Mouse (Mus musculus): ENCODE data around the gene Osbpl10. TPM values are rescaled to one million over a fixed set of nuclear protein-coding genes. Genes with fewer than 3 reads are reported as not detected.

Gene Osbpl10
- polyA plus RNA-seq, 1 experiment = 0.25 TPM

DNA sequence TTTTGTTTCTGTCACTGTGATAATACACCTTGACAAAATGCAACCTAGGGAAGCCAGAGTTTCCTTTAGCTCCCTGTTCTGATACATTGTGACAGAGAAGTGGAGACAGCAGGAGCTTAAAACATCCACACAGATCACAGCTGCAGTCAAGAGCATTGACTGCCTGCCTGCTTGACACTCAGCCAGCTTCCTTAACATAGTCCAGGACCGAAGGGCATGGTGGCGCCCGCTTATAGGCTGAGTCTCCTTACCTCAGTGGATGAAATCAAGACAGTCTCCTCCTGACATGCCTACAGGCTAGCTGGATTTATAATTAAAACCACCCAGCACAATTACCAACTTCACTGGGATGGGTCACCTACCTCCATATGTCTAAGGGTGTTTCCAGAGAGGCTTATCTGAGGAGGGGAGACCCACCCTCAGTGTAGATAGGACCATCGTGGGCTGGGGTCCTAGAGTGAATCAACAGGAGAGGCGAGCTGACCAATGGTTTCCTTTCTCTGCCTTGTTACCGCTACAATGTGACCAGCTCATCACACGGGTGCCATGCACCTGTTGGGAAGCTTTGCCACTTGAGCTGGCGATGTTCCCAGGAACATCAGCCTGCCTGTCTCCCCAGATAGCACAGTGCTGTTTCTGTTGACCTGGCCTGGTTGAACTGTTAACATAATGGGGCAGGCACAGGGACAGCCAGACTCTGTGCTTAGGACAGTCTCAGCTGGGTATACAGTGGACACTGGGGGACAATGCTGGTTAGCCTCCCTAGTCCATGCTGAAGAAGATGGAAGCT lies 76.9 kb downstream of the Osbpl10 start:
- Histone ChIP-seq H3K9me3 (peaks cover 17% of the 10 kb centered on the region; the same call in 1 of the 2 replicates), H3K4me1 (no peaks in the 10 kb centered on the region), H3K36me3 (replicated peaks; ENCODE audit: low read length) (no peaks in the 10 kb centered on the region), H3K4me3 (replicated peaks) (no peak overlapping the region), H3K27me3 (replicated peaks) (peaks cover 5% of the 10 kb centered on the region)
- TF ChIP-seq FLI1 (IDR thresholded peaks at IDR 0.05; ENCODE audit: low read length) (no peak), GATA1 (IDR thresholded peaks at IDR 0.05; ENCODE audit: borderline replicate concordance, low read length) (no peak)

DNA sequence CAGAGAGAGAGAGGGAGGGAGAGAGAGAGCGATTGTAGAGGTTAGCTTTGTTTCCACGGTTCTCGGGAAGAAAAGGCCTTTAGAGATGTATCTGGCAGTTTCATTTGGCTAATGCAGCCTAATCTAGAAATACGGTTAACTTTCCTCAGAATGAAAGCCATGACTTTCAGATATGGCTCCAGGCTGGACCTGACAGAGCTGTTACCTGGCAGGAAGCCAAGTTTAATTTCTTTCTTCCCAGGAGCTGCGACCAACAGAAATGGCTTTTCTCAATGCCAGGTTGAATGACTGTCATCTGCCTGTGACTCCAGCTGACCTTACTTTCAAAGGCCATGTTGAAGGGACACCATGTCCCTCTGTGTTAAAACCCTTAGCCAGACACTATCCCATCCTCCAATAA lies 80.4 kb downstream of the Osbpl10 start:
- peaks cover 21% of the 10 kb centered on the region; the same call in 1 of the 2 replicates for H3K9me3 ChIP-seq
- H3K36me3 ChIP-seq (replicated peaks; ENCODE audit: low read length) = no peaks in the 10 kb centered on the region
- peaks cover 5% of the 10 kb centered on the region for H3K27me3 ChIP-seq (replicated peaks)
- TF ChIP-seq GATA1 (IDR thresholded peaks at IDR 0.05; ENCODE audit: borderline replicate concordance, low read length) (no peak), FLI1 (IDR thresholded peaks at IDR 0.05; ENCODE audit: low read length) (no peak)
- no peaks in the 10 kb centered on the region for H3K4me1 ChIP-seq
- no peak overlapping the region for H3K4me3 ChIP-seq (replicated peaks)

DNA sequence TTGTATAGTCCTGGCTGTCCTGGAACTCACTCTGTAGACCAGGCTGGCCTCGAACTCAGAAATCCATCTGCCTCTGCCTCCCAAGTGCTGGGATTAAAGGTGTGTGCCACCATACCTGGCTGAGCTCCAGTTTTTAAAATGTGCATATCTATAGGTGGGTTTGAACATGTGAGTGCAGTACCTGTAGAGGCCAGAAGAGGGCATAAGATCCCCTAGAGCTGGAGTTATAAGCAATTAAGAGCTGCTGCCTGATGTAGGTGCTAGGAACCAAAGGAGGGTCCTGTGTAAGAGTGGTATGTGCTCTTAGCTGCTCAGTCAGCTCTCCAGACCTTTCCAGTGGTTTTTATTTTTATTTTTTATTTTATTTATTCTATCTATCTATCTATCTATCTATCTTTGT lies 86.5 kb downstream of the Osbpl10 start:
- peaks cover 18% of the 10 kb centered on the region for H3K9me3 ChIP-seq
- H3K36me3 ChIP-seq (replicated peaks; ENCODE audit: low read length) = no peaks in the 10 kb centered on the region
- H3K27me3 ChIP-seq (replicated peaks) = no peaks in the 10 kb centered on the region
- no peak overlapping the region for H3K4me3 ChIP-seq (replicated peaks)
- H3K4me1 ChIP-seq = no peaks in the 10 kb centered on the region
- TF ChIP-seq GATA1 (IDR thresholded peaks at IDR 0.05; ENCODE audit: borderline replicate concordance, low read length) (no peak), FLI1 (IDR thresholded peaks at IDR 0.05; ENCODE audit: low read length) (no peak)

DNA sequence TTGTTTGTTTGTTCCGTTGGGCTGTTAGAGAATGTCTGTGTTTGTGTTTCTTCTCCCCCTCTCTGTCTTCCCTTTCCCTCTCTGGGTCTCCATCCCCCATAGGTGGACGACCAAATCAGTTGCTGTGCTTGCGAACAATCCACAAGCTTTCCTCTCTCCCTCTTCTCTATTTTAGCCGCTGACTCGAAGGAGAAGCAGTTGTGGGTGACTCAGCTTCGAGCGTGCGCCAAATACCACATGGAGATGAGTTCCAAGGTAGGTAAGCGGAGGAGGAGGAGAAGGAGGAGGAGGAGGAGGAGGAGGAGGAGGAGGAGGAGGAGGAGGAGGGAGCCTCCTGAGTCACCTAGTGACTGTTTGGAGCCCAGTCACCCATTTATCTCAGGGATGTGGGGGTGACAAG lies 88.7 kb downstream of the Osbpl10 start:
- H3K4me1 ChIP-seq = no peaks in the 10 kb centered on the region
- H3K36me3 ChIP-seq (replicated peaks; ENCODE audit: low read length) = no peaks in the 10 kb centered on the region
- H3K9me3 ChIP-seq = peaks cover 18% of the 10 kb centered on the region
- TF ChIP-seq GATA1 (IDR thresholded peaks at IDR 0.05; ENCODE audit: borderline replicate concordance, low read length) (no peak), FLI1 (IDR thresholded peaks at IDR 0.05; ENCODE audit: low read length) (no peak)
- no peak overlapping the region for H3K4me3 ChIP-seq (replicated peaks)
- peaks cover 2% of the 10 kb centered on the region for H3K27me3 ChIP-seq (replicated peaks)

DNA sequence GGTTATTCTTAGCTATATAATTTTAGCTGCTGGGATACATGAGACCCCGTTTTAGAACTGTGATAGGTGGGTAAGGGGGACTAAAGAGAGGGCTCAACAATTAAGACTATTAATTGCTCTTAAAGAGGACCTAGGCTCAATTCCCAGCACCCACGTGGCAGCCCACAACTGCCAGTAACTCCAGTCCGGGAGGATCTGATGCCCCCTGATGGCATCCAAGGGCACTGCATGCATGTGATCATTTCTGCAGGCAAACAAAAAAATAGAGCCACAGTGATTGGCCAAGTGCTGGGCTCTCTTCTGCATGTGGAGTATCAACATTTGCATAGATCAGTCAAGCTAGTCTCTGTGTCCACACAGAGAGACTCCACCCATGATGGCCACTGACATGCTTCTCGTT lies 96.8 kb downstream of the Osbpl10 start:
- Histone ChIP-seq H3K9me3 (peaks cover 29% of the 10 kb centered on the region), H3K36me3 (replicated peaks; ENCODE audit: low read length) (no peaks in the 10 kb centered on the region), H3K4me1 (no peaks in the 10 kb centered on the region), H3K4me3 (replicated peaks) (no peak overlapping the region), H3K27me3 (replicated peaks) (peaks cover 2% of the 10 kb centered on the region)
- TF ChIP-seq GATA1 (IDR thresholded peaks at IDR 0.05; ENCODE audit: borderline replicate concordance, low read length) (no peak), FLI1 (IDR thresholded peaks at IDR 0.05; ENCODE audit: low read length) (no peak)

DNA sequence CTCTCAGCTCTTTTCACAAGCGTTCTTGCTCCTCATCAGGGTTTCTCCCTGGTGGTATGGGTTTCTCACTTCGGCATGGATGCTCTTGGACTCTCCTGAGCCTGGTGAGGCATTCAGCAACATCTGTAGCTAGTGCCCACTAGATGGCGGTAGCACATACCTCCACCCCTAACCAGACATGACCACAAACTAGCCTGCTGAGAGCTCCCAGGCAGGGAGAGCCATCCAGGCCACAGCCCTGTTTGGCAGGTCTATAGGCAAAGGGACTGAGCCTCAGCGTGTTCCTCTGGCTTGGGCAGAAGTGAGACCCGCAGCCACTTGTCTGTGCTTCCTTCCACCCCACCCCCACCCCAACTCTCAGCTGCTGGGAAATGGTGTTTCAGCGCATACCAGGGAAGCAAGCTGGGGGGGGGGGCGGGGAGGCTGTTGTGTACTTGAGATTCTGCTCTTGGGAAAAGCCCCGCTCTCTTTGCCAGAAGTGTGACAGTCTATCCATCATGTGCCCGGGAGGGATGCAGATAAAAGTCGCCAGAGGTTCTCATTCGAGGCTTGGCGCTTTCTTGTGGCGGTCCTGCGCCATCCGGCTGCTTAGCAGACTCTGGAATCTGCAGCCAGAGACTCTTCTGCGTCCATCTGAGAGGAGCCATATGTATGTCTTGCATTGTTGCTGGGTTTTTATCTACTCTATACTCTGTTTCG lies 110.1 kb downstream of the Osbpl10 start:
- H3K4me1 ChIP-seq = no peaks in the 10 kb centered on the region; the same call in 1 of the 2 replicates
- H3K27me3 ChIP-seq (replicated peaks) = peaks cover 8% of the 10 kb centered on the region
- no peaks in the 10 kb centered on the region for H3K36me3 ChIP-seq (replicated peaks; ENCODE audit: low read length)
- H3K4me3 ChIP-seq (replicated peaks) = no peak overlapping the region
- H3K9me3 ChIP-seq = peaks cover 26% of the 10 kb centered on the region
- TF ChIP-seq GATA1 (IDR thresholded peaks at IDR 0.05; ENCODE audit: borderline replicate concordance, low read length) (no peak), FLI1 (IDR thresholded peaks at IDR 0.05; ENCODE audit: low read length) (no peak)

DNA sequence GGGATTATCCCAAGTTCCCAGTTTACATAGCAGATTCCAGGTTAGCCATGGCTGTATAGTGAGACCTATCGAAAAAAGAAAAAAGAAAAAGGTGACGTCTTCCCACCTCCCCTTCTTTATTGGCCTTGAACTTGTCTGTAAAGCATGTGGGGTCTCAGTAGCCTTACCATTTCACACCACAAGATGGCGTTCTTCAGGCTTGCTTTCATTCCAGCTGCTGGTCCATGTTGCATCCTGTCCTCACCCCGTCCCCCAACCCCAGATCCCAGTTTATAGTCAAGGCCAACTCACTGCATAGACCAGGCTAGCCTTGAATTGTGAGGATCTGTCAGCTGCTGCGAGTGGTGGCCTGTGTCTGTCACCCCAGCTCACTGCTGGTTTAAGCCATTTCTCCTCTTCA lies 111.3 kb downstream of the Osbpl10 start:
- Histone ChIP-seq H3K4me3 (replicated peaks) (no peak overlapping the region), H3K36me3 (replicated peaks; ENCODE audit: low read length) (no peaks in the 10 kb centered on the region), H3K9me3 (peaks cover 36% of the 10 kb centered on the region), H3K27me3 (replicated peaks) (peaks cover 8% of the 10 kb centered on the region), H3K4me1 (no peaks in the 10 kb centered on the region; the same call in 1 of the 2 replicates)
- TF ChIP-seq GATA1 (IDR thresholded peaks at IDR 0.05; ENCODE audit: borderline replicate concordance, low read length) (no peak), FLI1 (IDR thresholded peaks at IDR 0.05; ENCODE audit: low read length) (no peak)

DNA sequence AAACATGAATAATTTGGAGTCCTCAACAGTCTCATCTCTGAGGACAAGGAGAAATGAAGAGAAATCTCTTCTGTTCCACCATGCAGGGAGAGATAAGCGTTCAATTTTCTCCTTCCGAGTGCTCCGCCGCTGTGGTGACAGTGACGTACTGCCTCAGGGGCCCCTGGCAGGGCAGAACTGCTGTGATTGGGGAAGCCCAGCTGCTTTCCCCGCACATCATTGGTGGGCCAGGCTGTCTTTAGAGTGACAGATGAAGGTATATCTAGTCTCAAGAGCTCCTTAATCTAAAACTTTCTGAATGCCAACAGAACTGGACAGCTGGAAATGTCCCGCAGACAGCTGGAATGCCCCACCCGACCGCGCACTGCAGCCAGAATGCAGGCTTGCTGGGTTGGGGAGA lies 118.1 kb downstream of the Osbpl10 start:
- no peak for TF ChIP-seq FLI1 (IDR thresholded peaks at IDR 0.05; ENCODE audit: low read length)
- no peak for TF ChIP-seq GATA1 (IDR thresholded peaks at IDR 0.05; ENCODE audit: borderline replicate concordance, low read length)
- H3K27me3 ChIP-seq (replicated peaks) = peaks cover 2% of the 10 kb centered on the region
- H3K36me3 ChIP-seq (replicated peaks; ENCODE audit: low read length) = no peaks in the 10 kb centered on the region
- H3K9me3 ChIP-seq = peaks cover 32% of the 10 kb centered on the region
- H3K4me3 ChIP-seq (replicated peaks) = no peak overlapping the region
- no peaks in the 10 kb centered on the region for H3K4me1 ChIP-seq

DNA sequence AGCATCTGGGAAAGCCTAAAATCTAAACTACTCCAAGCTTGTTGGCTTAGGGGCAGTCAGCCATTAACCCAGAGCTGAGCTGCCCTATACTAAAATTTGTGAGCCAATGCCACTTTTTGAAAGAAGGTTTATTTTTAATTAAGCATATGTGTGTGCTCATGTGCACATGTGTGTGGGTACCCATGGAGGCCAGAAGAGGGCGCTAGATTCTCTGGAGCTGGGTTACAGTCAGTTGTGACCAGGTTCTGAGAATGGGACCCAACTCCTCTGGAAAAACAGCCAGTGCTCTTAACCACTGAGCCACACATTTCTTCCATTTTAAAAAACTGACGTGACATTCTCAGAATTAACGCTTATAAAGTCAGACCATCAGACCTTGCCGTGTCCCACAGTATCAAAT lies 119.0 kb downstream of the Osbpl10 start:
- H3K4me1 ChIP-seq = no peaks in the 10 kb centered on the region
- H3K36me3 ChIP-seq (replicated peaks; ENCODE audit: low read length) = no peaks in the 10 kb centered on the region
- peaks cover 2% of the 10 kb centered on the region for H3K27me3 ChIP-seq (replicated peaks)
- H3K4me3 ChIP-seq (replicated peaks) = no peak overlapping the region
- TF ChIP-seq GATA1 (IDR thresholded peaks at IDR 0.05; ENCODE audit: borderline replicate concordance, low read length) (no peak), FLI1 (IDR thresholded peaks at IDR 0.05; ENCODE audit: low read length) (no peak)
- peaks cover 25% of the 10 kb centered on the region for H3K9me3 ChIP-seq
